Mouse (Mus musculus) CH12.LX (cell line): ENCODE results near the gene Slc25a18. TPM values are rescaled to one million over a fixed set of nuclear protein-coding genes. Genes with fewer than 3 reads are reported as not detected.
A peak's percentile ranks its signal among the peaks of the same experiment; 100 is the strongest.

Experiments
- DNase-seq: peaks from one replicate; pipeline ENCODE4 v3.0.0-alpha.2; 2013; ENCODE audit errors: extremely low read depth
- H3K27ac ChIP-seq: 2 replicates; pipeline ENCODE4 v1.5.1; 2012; ENCODE audit warnings: low read depth, mild to moderate bottlenecking, control low read depth, moderate library complexity; ENCODE audit not compliant: insufficient read depth
- H3K27me3 ChIP-seq: replicated peaks from 2 replicates; pipeline ENCODE3; 2012; ENCODE audit warnings: inconsistent platforms
- H3K36me3 ChIP-seq, 2 experiments: replicated peaks in 1 of 2; 2 replicates each; pipeline versions ENCODE3 to v1.6.1; 2012; ENCODE audit warnings: inconsistent platforms in 1 of 2, low read length in 1 of 2, mild to moderate bottlenecking in 1 of 2, mixed read lengths in 1 of 2, moderate library complexity in 1 of 2; ENCODE audit not compliant: control insufficient read depth in 1 of 2, insufficient read depth in 1 of 2
- H3K4me1 ChIP-seq, 2 experiments: 2 replicates each; pipeline ENCODE4 v1.6.1; 2012; ENCODE audit warnings: inconsistent platforms in 1 of 2, moderate library complexity in 1 of 2; ENCODE audit not compliant: insufficient read depth in 2 of 2, control insufficient read depth in 1 of 2
- H3K4me2 ChIP-seq: 2 replicates; pipeline ENCODE4 v1.6.1; 2012; ENCODE audit warnings: low read depth, mild to moderate bottlenecking, control low read depth; ENCODE audit not compliant: poor library complexity, insufficient read depth, severe bottlenecking
- H3K4me3 ChIP-seq, 3 experiments: fragments of 150-350 bp in 1 of 3; sonication (generic) in 1 of 3; replicated peaks in 1 of 3; 2 replicates each; pipeline versions ENCODE3 to v1.5.1; 2011 to 2012; ENCODE audit warnings: low read depth in 2 of 3, low read length in 2 of 3, mild to moderate bottlenecking in 2 of 3, moderate library complexity in 2 of 3, control low read depth in 1 of 3, improper control_type of control experiment in 1 of 3, inconsistent platforms in 1 of 3, mixed read lengths in 1 of 3; ENCODE audit not compliant: poor library complexity in 1 of 3
- H3K79me2 ChIP-seq: replicated peaks from 2 replicates; pipeline ENCODE4 v1.6.1; 2012; ENCODE audit warnings: mild to moderate bottlenecking, moderate library complexity; ENCODE audit not compliant: control insufficient read depth, poor library complexity, insufficient read depth, severe bottlenecking; ENCODE audit errors: extremely low read depth
- H3K9ac ChIP-seq: 2 replicates; pipeline ENCODE4 v1.6.1; 2012; ENCODE audit warnings: low read depth, mild to moderate bottlenecking, control low read depth, moderate library complexity; ENCODE audit not compliant: insufficient read depth
- H3K9me3 ChIP-seq: replicated peaks from 2 replicates; pipeline ENCODE3; 2012; ENCODE audit warnings: low read length, inconsistent platforms, mixed read lengths
- BHLHE40 ChIP-seq: IDR thresholded peaks from 2 replicates; pipeline ENCODE4 v1.6.1; 2011; ENCODE audit warnings: mild to moderate bottlenecking, low read depth, low read length, improper control_type of control experiment
- CHD1 ChIP-seq: IDR thresholded peaks from 2 replicates; pipeline ENCODE4 v1.6.1; 2012; ENCODE audit warnings: low read depth, low read length, improper control_type of control experiment, inconsistent platforms
- CHD2 ChIP-seq: IDR thresholded peaks from 2 replicates; pipeline ENCODE4 v1.6.1; 2011; ENCODE audit warnings: low read length, improper control_type of control experiment
- CTCF ChIP-seq, 2 experiments: IDR thresholded peaks in 1 of 2; conservative IDR thresholded peaks in 1 of 2; 2 replicates each; pipeline ENCODE4 v1.5.1; 2011 to 2012; ENCODE audit warnings: low read depth in 2 of 2, low read length in 2 of 2, improper control_type of control experiment in 1 of 2, inconsistent platforms in 1 of 2, mild to moderate bottlenecking in 1 of 2, moderate library complexity in 1 of 2
- E2F4 ChIP-seq: IDR thresholded peaks from 2 replicates; pipeline ENCODE4 v1.6.1; 2011; ENCODE audit warnings: low read depth, low read length, improper control_type of control experiment; ENCODE audit not compliant: insufficient replicate concordance
- ELF1 ChIP-seq: IDR thresholded peaks from 2 replicates; pipeline ENCODE4 v1.6.1; 2014; ENCODE audit warnings: low read depth, mild to moderate bottlenecking, inconsistent platforms, low read length, improper control_type of control experiment
- EP300 ChIP-seq: IDR thresholded peaks from 2 replicates; pipeline ENCODE4 v1.6.1; 2011; ENCODE audit warnings: low read length, improper control_type of control experiment
- GABPA ChIP-seq: IDR thresholded peaks from 2 replicates; pipeline ENCODE4 v1.6.1; 2012; ENCODE audit warnings: low read depth, low read length, improper control_type of control experiment, inconsistent platforms; ENCODE audit not compliant: insufficient replicate concordance
- HCFC1 ChIP-seq: IDR thresholded peaks from 2 replicates; pipeline ENCODE4 v1.6.1; 2012; ENCODE audit warnings: low read depth, mild to moderate bottlenecking, inconsistent platforms, low read length, improper control_type of control experiment
- IRF4 ChIP-seq: IDR thresholded peaks from 2 replicates; pipeline ENCODE4 v1.6.1; 2014; ENCODE audit warnings: low read depth, mild to moderate bottlenecking, inconsistent platforms, low read length, improper control_type of control experiment
- JUN ChIP-seq: IDR thresholded peaks from 2 replicates; pipeline ENCODE4 v1.6.1; 2011; ENCODE audit warnings: low read depth, mild to moderate bottlenecking, low read length, improper control_type of control experiment, moderate library complexity; ENCODE audit not compliant: insufficient read depth
- JUND ChIP-seq: conservative IDR thresholded peaks from 2 replicates; pipeline ENCODE4 v1.6.1; 2011; ENCODE audit warnings: low read depth, low read length, improper control_type of control experiment
- KAT2A ChIP-seq: IDR thresholded peaks from 2 replicates; pipeline ENCODE4 v1.6.1; 2012; ENCODE audit warnings: low read length, improper control_type of control experiment, inconsistent platforms; ENCODE audit not compliant: insufficient replicate concordance
- MAFK ChIP-seq: IDR thresholded peaks from 2 replicates; pipeline ENCODE4 v1.6.1; 2011; ENCODE audit warnings: low read length, improper control_type of control experiment; ENCODE audit not compliant: insufficient replicate concordance
- MAX ChIP-seq: IDR thresholded peaks from 2 replicates; pipeline ENCODE4 v1.6.1; 2011; ENCODE audit warnings: low read length, improper control_type of control experiment
- MAZ ChIP-seq: IDR thresholded peaks from 2 replicates; pipeline ENCODE4 v1.6.1; 2012; ENCODE audit warnings: low read depth, mild to moderate bottlenecking, inconsistent platforms, low read length, improper control_type of control experiment, moderate library complexity
- NELFE ChIP-seq: IDR thresholded peaks from 2 replicates; pipeline ENCODE4 v1.6.1; 2011; ENCODE audit warnings: low read depth, low read length, improper control_type of control experiment
- PAX5 ChIP-seq: IDR thresholded peaks from 2 replicates; pipeline ENCODE4 v1.6.1; 2012; ENCODE audit warnings: low read length, inconsistent platforms, mixed read lengths
- POLR2A ChIP-seq: IDR thresholded peaks from 2 replicates; pipeline ENCODE4 v1.6.1; 2011; ENCODE audit warnings: low read depth, mild to moderate bottlenecking, improper control_type of control experiment, low read length
- POLR2AphosphoS2 ChIP-seq: IDR thresholded peaks from 2 replicates; pipeline ENCODE4 v1.6.1; 2011; ENCODE audit warnings: low read depth, low read length, improper control_type of control experiment
- RAD21 ChIP-seq: IDR thresholded peaks from 2 replicates; pipeline ENCODE4 v1.6.1; 2011; ENCODE audit warnings: low read depth, mild to moderate bottlenecking, low read length, improper control_type of control experiment, moderate library complexity
- SIN3A ChIP-seq: IDR thresholded peaks from 2 replicates; pipeline ENCODE4 v1.6.1; 2012; ENCODE audit warnings: low read length, improper control_type of control experiment, inconsistent platforms
- SMC3 ChIP-seq: IDR thresholded peaks from 2 replicates; pipeline ENCODE4 v1.6.1; 2011; ENCODE audit warnings: low read depth, low read length, improper control_type of control experiment
- TBP ChIP-seq: conservative IDR thresholded peaks from 2 replicates; pipeline ENCODE4 v1.6.1; 2011; ENCODE audit warnings: low read depth, low read length, improper control_type of control experiment
- TCF12 ChIP-seq: IDR thresholded peaks from 2 replicates; pipeline ENCODE4 v1.6.1; 2014; ENCODE audit warnings: low read depth, mild to moderate bottlenecking, inconsistent platforms, low read length, improper control_type of control experiment
- UBTF ChIP-seq: IDR thresholded peaks from 2 replicates; pipeline ENCODE4 v1.6.1; 2012; ENCODE audit warnings: low read depth, mild to moderate bottlenecking, inconsistent platforms, low read length, improper control_type of control experiment, moderate library complexity
- USF1 ChIP-seq: IDR thresholded peaks from 2 replicates; pipeline ENCODE4 v1.6.1; 2014; ENCODE audit warnings: low read depth, mild to moderate bottlenecking, inconsistent platforms, low read length, improper control_type of control experiment
- USF2 ChIP-seq: conservative IDR thresholded peaks from 2 replicates; pipeline ENCODE4 v1.6.1; 2011; ENCODE audit warnings: low read depth, low read length, improper control_type of control experiment
- ZC3H11A ChIP-seq: IDR thresholded peaks from 2 replicates; pipeline ENCODE4 v1.6.1; 2012; ENCODE audit warnings: low read depth, mild to moderate bottlenecking, inconsistent platforms, low read length, improper control_type of control experiment
- ZKSCAN1 ChIP-seq: IDR thresholded peaks from 2 replicates; pipeline ENCODE4 v1.6.1; 2012; ENCODE audit warnings: low read depth, inconsistent platforms, low read length, improper control_type of control experiment, borderline replicate concordance
- ZMIZ1 ChIP-seq: IDR thresholded peaks from 2 replicates; pipeline ENCODE4 v1.6.1; 2012; ENCODE audit warnings: low read depth, mild to moderate bottlenecking, inconsistent platforms, low read length, improper control_type of control experiment
- ZNF384 ChIP-seq: IDR thresholded peaks from 2 replicates; pipeline ENCODE4 v1.6.1; 2012; ENCODE audit warnings: low read depth, low read length, improper control_type of control experiment, inconsistent platforms
- dilution Hi-C: fragments of 300-500 bp; cut with MboI; formaldehyde crosslinking; loops from 2 replicates; pipeline ENCODE4 v1.14.3; 2020; ENCODE audit warnings: low sequenced_read_pairs; ENCODE audit not compliant: extremely low pct_unique_long_range_greater_than_20kb, extremely low pct_ligation_motif_present
- in situ Hi-C: fragments of 300-500 bp; cut with MboI; formaldehyde crosslinking; loops from 3 replicates; pipeline ENCODE4 v1.14.3; 2019; ENCODE audit warnings: low sequenced_read_pairs, low pct_ligation_motif_present, low pct_unique_long_range_greater_than_20kb, mixed read lengths
- polyA plus RNA-seq: library from polyadenylated mRNA; unstranded; fragments of >175 nt; gene quantifications from 2 replicates; pipeline ENCODE4 v1.2.1, GENCODE M21; 2012; ENCODE audit warnings: low read depth; ENCODE audit not compliant: insufficient read length
- total RNA-seq, 2 experiments: library from RNA; depleted of rRNA; stranded (reverse); fragments of 300-350 nt in 1 of 2; fragments of >200 nt in 1 of 2; gene quantifications; 2 replicates each; pipeline ENCODE4 v1.2.3; 2012 to 2014

Gene Slc25a18
- total and polyA plus RNA-seq, 3 experiments, result 0.08 to 0.51 (median 0.19) TPM

DNA sequence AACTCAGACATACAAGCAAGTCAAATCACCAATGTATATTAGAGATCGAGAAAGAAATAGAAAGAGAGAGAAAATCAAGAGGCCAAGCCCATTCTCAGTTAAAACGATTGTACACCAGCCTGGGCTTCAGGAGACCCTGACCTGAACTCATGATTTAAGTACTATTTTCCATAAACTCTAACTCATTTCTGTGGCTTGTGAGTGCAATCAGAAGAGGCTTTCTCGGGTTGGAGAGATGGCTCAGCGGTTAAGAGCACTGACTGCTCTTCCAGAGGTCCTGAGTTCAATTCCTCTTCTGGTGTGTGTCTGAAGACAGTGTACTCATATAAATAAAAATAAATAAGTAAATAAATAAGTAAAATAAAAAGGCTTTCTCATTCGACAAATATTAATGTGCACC lies 48.3 kb downstream of the Slc25a18 start:
- dilution Hi-C loops (no loop called here), in situ Hi-C loops (no loop called here)
- Histone ChIP-seq H3K9ac (peak overlapping the region; percentile 88), H3K27me3 (no peaks in the 10 kb centered on the region), H3K27ac (no peak overlapping the region), H3K4me1 (peaks cover 6 to 23% of the 10 kb centered on the region in 2 experiments; a peak in 3 of 4 replicates), H3K36me3 (peaks cover 18 to 28% of the 10 kb centered on the region in 2 experiments), H3K9me3 (peaks cover 17% of the 10 kb centered on the region), H3K4me2 (peak overlapping the region; percentile 98), H3K4me3 (peak overlapping the region; percentile 76 to 100 (median 99)), H3K79me2 (peaks cover 38% of the 10 kb centered on the region)
- no peak for TF ChIP-seq POLR2AphosphoS2
- no peak for TF ChIP-seq BHLHE40
- TF ChIP-seq UBTF, result no peak
- TF ChIP-seq EP300, result no peak
- TF ChIP-seq RAD21, result no peak
- TF ChIP-seq JUND, result no peak
- no peak for TF ChIP-seq PAX5
- no peak for TF ChIP-seq MAZ
- TF ChIP-seq SMC3, result no peak
- no peak for TF ChIP-seq IRF4
- TF ChIP-seq HCFC1, result no peak
- TF ChIP-seq MAX, result no peak
- TF ChIP-seq CHD2, result no peak
- TF ChIP-seq TBP, result no peak
- no peak for TF ChIP-seq GABPA
- no peak for DNase-seq

DNA sequence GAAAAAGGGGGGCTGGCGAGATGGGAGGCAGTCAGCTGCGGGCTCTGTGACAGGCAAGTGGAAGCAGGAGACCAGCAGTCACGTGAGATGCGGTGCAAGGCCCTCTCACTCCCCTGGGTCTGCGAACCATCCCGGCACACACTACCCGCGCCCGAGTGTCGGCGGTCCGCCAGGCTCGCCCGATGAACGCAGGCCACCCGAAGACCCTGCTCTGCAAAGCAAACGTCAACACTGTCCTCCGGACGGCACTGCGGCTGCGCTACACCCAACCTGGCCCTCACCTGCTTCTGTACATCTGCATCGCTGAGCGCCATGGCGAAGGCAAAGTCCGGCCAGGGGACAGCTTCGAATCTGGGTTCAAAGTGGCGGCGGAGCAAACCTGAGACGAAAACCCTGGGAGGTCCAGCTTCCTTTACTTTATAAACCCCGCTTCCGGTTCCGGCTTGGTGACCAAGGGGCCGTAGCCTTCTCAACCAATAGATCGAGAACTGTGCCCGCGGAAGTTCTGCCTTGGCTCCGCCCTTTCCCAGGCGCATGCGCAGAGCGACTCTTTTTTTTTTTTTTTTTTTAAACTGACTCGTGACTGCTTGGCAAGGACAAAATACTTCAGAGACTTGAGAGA lies 49.0 kb downstream of the Slc25a18 start, which contains the start of gene Atp6v1e1:
Gene Atp6v1e1, minus strand, starts transcription at position 487 of the 622 bp plus-strand sequence.
- peaks cover 15 to 25% of the 10 kb centered on the region in 2 experiments for H3K36me3 ChIP-seq
- H3K27ac ChIP-seq, result peak within 1 kb of the TSS; percentile 97
- dilution Hi-C loops (no loop called here), in situ Hi-C loops (no loop called here)
- H3K4me2 ChIP-seq, result peak within 1 kb of the TSS; percentile 98
- H3K9me3 ChIP-seq, result peaks cover 14% of the 10 kb centered on the region
- H3K9ac ChIP-seq, result peak within 1 kb of the TSS; percentile 88
- H3K79me2 ChIP-seq, result peaks cover 38% of the 10 kb centered on the region
- H3K27me3 ChIP-seq, result no peaks in the 10 kb centered on the region
- peaks cover 6 to 23% of the 10 kb centered on the region in 2 experiments; a peak in 3 of 4 replicates for H3K4me1 ChIP-seq
- H3K4me3 ChIP-seq, result peak within 1 kb of the TSS; percentile 76 to 100 (median 99)
- peak; percentile 96 for DNase-seq
- TF ChIP-seq ZC3H11A (no peak), POLR2A (peak; percentile 98), IRF4 (no peak), MAFK (no peak), POLR2AphosphoS2 (peak; percentile 74; the same call in 1 of the 2 replicates), CHD1 (no peak), USF1 (peak; percentile 54), E2F4 (0 out of 2 replicates have a peak, but pooled peaks have one; percentile 26), ZNF384 (peak; percentile 99), ZMIZ1 (peak; percentile 74; the same call in 1 of the 2 replicates), TBP (peak; percentile 98), TCF12 (peak; percentile 84), NELFE (peak; percentile 92), USF2 (no peak; the same call in 1 of the 2 replicates), ZKSCAN1 (no peak), MAZ (no peak), RAD21 (no peak), GABPA (no peak), KAT2A (0 out of 2 replicates have a peak, but pooled peaks have one; percentile 70), CTCF (conservative IDR thresholded peaks at IDR 0.05 in 1 of 2, IDR thresholded peaks at IDR 0.05 in 1 of 2; ENCODE audit: low read depth in 2 of 2, low read length in 2 of 2) (no peak), ELF1 (peak; percentile 99), BHLHE40 (peak; percentile 91), JUN (no peak), SIN3A (peak; percentile 91), CHD2 (no peak)
